Mouse (Mus musculus) embryo, embryonic 9.5 days (tissue): ENCODE measurements around the gene Trim62.

Experiments
- DNase-seq: peaks from one replicate; pipeline ENCODE4 v3.0.0-alpha.2; 2017; ENCODE audit errors: extremely low spot score

Gene Trim62

GRCm38 (mm10) chr4:128909378-128909831, 26.0 kb downstream of the Trim62 start:
- no peak for DNase-seq

- DNase-seq, result no peak
Measured at GRCm38 (mm10) chr4:128910276-128911063, 27.1 kb downstream of the Trim62 start.

GRCm38 (mm10) chr4:128912085-128912484, 28.7 kb downstream of the Trim62 start:
- DNase-seq, result no peak

GRCm38 (mm10) chr4:128913794-128914193, 30.4 kb downstream of the Trim62 start:
- DNase-seq, result peak; percentile 52

- no peak for DNase-seq
Measured at GRCm38 (mm10) chr4:128917119-128917518, 33.7 kb downstream of the Trim62 start.

GRCm38 (mm10) chr4:128917756-128918155, 34.4 kb downstream of the Trim62 start:
- DNase-seq, result no peak

- no peak for DNase-seq
Measured at GRCm38 (mm10) chr4:128918187-128918586, 34.8 kb downstream of the Trim62 start.

GRCm38 (mm10) chr4:128919106-128919505, 35.7 kb downstream of the Trim62 start:
- no peak for DNase-seq

- DNase-seq, result no peak
Measured at GRCm38 (mm10) chr4:128923603-128924002, 40.2 kb downstream of the Trim62 start.

- peak; percentile 88 for DNase-seq
Measured at GRCm38 (mm10) chr4:128924841-128925606, 41.6 kb downstream of the Trim62 start.

- no peak for DNase-seq
Measured at GRCm38 (mm10) chr4:128932783-128933182, 49.4 kb downstream of the Trim62 start.

GRCm38 (mm10) chr4:128935595-128935994, 52.2 kb downstream of the Trim62 start:
- DNase-seq, result no peak

- no peak for DNase-seq
Measured at GRCm38 (mm10) chr4:128942346-128942745, 59.0 kb downstream of the Trim62 start.

GRCm38 (mm10) chr4:128946736-128947135, 63.4 kb downstream of the Trim62 start:
- no peak for DNase-seq

- peak; percentile 12 for DNase-seq
Measured at GRCm38 (mm10) chr4:128947326-128947933, 64.0 kb downstream of the Trim62 start.

GRCm38 (mm10) chr4:128948137-128948674, 64.8 kb downstream of the Trim62 start:
- peak; percentile 53 for DNase-seq

GRCm38 (mm10) chr4:128949470-128950005, 66.2 kb downstream of the Trim62 start:
- no peak for DNase-seq

- DNase-seq, result no peak
Measured at GRCm38 (mm10) chr4:128950461-128950860, 67.1 kb downstream of the Trim62 start.

GRCm38 (mm10) chr4:128953851-128954250, 70.5 kb downstream of the Trim62 start:
- DNase-seq, result no peak

- DNase-seq, result peak; percentile 69
Measured at GRCm38 (mm10) chr4:128957155-128957911, 74.0 kb downstream of the Trim62 start.

- no peak for DNase-seq
Measured at GRCm38 (mm10) chr4:128958156-128958555, 74.8 kb downstream of the Trim62 start.
